Mouse (Mus musculus): Measurements from ENCODE around the gene Syt9.

DNA sequence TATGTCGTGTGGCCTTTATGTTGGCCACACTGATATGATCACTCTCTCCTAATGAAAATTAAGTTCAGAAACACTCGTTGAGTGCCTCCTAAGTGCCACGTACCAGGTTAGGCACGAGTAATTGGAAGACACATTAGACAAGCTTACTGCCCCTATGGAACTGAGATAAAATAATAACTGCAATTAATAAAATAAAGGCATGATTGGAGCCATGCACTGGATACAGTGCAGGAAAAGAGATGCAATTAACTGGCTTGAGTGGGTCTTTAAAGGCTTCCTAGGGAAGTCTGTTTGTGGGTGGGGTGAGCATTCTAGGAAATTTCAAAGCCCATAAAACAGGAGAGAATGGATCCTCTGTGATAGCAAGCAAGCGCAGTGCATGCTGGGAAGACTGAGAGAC is 10.0 kb downstream of the Syt9 start:
- TF ChIP-seq CTCF (IDR thresholded peaks at IDR 0.05; ENCODE audit: borderline replicate concordance, insufficient read depth, low read length) (no peak), POLR2A (IDR thresholded peaks at IDR 0.05; ENCODE audit: low read depth, low read length) (no peak)

All from embryonic fibroblast, embryonic 13.5 days (primary cell).